Mouse (Mus musculus): ENCODE measurements around the gene Camkk2. TPM values are rescaled to one million over a fixed set of nuclear protein-coding genes. Genes with fewer than 3 reads are reported as not detected.
A peak's percentile ranks its signal among the peaks of the same experiment; 100 is the strongest.

Gene Camkk2
- polyA plus RNA-seq, 1 experiment from 2014 or later: 29.2 TPM

DNA sequence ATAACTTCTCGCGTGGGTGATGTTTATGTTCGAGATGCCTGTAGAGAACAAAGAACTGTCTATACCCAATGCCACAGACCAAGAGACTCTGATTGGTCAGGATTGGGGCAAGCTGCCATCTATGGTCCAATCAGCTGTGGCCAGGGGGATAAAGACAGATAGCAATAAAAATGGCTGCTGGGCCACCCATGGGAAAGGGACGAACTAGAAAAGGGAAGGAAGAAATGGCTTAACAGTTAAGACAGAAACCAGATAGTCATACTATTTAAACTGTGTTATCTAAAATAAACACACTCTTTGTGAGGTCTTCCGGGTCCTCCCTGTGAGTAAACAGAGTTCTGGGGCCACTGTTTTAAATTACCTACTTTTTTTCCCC, 78.4 kb downstream of the Camkk2 start:
- Histone ChIP-seq H3K4me3 (ENCODE audit: low read depth, low read length) (no peak overlapping the region), H3K4me2 (replicated peaks; ENCODE audit: low read depth, low read length) (no peak overlapping the region), H3K4me1 (ENCODE audit: insufficient read depth, low read depth, low read length) (peaks cover 5% of the 10 kb centered on the region; the same call in 1 of the 2 replicates), H3K27me3 (replicated peaks; ENCODE audit: insufficient read depth, low read length) (no peaks in the 10 kb centered on the region), H3K27ac (ENCODE audit: low read length) (no peak overlapping the region), H3K9ac (replicated peaks; ENCODE audit: low read depth) (no peak overlapping the region), H3K36me3 (ENCODE audit: insufficient read depth, low read length) (no peaks in the 10 kb centered on the region), H3K9me3 (ENCODE audit: low read length) (no peaks in the 10 kb centered on the region)
- no peak for DNase-seq (ENCODE audit: low spot score)
- peak; percentile 50 for ATAC-seq
- TF ChIP-seq CTCF (IDR thresholded peaks at IDR 0.05) (no peak), EP300 (IDR thresholded peaks at IDR 0.05) (peak; percentile 21; the same call in 1 of the 2 replicates)
- 15% methylated on average over 5 of the region's 5 CpGs for WGBS

DNA sequence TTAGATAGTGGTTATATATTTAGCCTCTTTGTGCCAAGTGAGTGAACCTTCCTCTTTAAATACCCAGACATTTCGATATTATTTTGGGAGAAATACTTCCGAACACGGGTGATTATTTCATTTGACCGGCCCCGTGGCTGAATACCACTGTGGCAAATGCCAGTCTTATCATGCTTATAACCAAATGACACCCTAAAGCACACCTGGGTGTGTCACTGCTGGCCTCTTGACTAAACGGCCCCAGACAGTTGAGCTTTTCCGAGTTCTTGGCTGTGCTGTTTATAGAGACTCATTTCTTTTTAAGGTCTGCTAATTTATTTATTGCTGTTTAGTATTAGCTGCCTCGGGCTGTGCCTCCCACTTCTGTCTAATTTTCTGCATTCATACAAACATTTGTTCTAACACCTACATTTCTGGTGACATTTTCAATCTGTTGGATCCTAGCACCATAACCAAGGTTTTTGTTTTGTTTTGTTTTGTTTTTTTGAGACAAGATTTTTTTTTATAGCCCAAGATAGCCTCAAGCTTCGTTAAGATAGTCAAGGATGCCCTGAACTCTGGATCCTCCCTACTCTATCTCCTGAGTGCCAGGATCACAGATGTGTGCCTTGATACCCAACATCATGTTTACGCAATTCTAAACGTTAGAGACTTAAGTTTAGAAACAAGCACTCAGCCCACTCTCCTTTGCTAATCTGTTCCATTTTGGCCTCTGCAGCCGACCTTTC, 78.9 kb downstream of the Camkk2 start:
- no peak overlapping the region for H3K27ac ChIP-seq (ENCODE audit: low read length)
- H3K9ac ChIP-seq (replicated peaks; ENCODE audit: low read depth): no peak overlapping the region
- no peak overlapping the region for H3K4me3 ChIP-seq (ENCODE audit: low read depth, low read length)
- no peak for TF ChIP-seq CTCF (IDR thresholded peaks at IDR 0.05)
- no peak for TF ChIP-seq EP300 (IDR thresholded peaks at IDR 0.05)
- H3K4me2 ChIP-seq (replicated peaks; ENCODE audit: low read depth, low read length): no peak overlapping the region
- no peaks in the 10 kb centered on the region for H3K9me3 ChIP-seq (ENCODE audit: low read length)
- no peaks in the 10 kb centered on the region for H3K27me3 ChIP-seq (replicated peaks; ENCODE audit: insufficient read depth, low read length)
- 0 out of 2 replicates have a peak, but pooled peaks have one; percentile 8 for ATAC-seq
- H3K4me1 ChIP-seq (ENCODE audit: insufficient read depth, low read depth, low read length): peaks cover 5% of the 10 kb centered on the region; the same call in 1 of the 2 replicates
- 49% methylated on average over 12 of the region's 12 CpGs for WGBS
- no peak for DNase-seq (ENCODE audit: low spot score)
- H3K36me3 ChIP-seq (ENCODE audit: insufficient read depth, low read length): no peaks in the 10 kb centered on the region

DNA sequence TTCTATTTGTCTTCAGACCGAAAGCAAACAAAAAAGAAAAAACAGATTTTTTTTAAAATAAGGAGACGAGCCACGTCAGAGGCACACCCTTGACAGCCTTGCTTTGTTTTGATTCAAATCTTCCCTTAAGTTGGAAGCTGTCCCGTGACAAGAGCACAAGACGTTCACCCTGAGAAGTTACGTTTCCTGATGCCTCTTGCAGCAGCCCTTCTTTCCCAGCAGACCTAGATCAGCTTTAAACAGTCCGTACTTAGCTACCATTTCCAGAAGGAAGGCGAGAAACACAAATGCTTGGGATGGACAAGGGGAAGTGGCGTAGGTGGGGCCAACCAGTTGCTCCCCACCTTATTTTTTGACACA, 80.5 kb downstream of the Camkk2 start:
- ATAC-seq (peak; percentile 21; the same call in 1 of the 2 replicates), DNase-seq (ENCODE audit: low spot score) (peak; percentile 31)
- 41% methylated on average over 9 of the region's 9 CpGs for WGBS
- Histone ChIP-seq H3K4me3 (ENCODE audit: low read depth, low read length) (no peak overlapping the region), H3K4me1 (ENCODE audit: insufficient read depth, low read depth, low read length) (peaks cover 5% of the 10 kb centered on the region; the same call in 1 of the 2 replicates), H3K27me3 (replicated peaks; ENCODE audit: insufficient read depth, low read length) (no peaks in the 10 kb centered on the region), H3K9ac (replicated peaks; ENCODE audit: low read depth) (no peak overlapping the region), H3K4me2 (replicated peaks; ENCODE audit: low read depth, low read length) (no peak overlapping the region), H3K27ac (ENCODE audit: low read length) (no peak overlapping the region), H3K9me3 (ENCODE audit: low read length) (no peaks in the 10 kb centered on the region), H3K36me3 (ENCODE audit: insufficient read depth, low read length) (no peaks in the 10 kb centered on the region)
- TF ChIP-seq CTCF (IDR thresholded peaks at IDR 0.05) (no peak), EP300 (IDR thresholded peaks at IDR 0.05) (no peak)

DNA sequence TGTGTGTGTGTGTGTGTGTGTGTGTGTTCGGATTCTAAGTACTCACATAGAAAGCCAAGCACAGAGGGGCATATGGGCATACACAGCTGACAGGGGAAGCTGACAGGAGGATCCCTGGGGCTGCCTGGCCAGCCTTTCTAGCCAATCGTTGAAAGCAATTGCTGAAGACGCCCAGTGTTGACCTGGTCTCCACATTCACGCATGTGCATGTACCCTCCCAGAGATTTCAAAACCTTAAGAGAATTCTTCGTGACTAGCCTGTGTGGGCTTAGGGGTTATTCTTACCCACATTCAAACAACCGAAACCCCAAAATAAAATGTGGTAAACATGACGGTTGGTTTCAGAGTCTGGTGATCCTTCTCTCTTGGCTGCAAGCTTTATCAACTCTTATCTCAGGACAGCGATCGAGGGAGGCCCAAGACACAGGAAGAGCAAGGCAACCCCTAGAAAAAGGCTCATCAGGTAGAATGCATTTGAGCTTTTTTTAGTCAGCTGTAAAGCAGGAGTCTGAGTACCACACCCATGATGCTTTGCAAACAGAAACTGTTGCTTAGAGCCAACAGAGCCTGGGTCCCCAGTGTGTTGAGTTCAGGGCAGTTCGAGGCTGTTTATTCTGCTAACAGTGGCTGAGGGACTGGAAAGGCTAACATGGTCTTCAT, 81.0 kb downstream of the Camkk2 start:
- H3K4me2 ChIP-seq (replicated peaks; ENCODE audit: low read depth, low read length): no peak overlapping the region
- no peak overlapping the region for H3K9ac ChIP-seq (replicated peaks; ENCODE audit: low read depth)
- no peak for TF ChIP-seq CTCF (IDR thresholded peaks at IDR 0.05)
- TF ChIP-seq EP300 (IDR thresholded peaks at IDR 0.05): no peak
- no peak overlapping the region for H3K27ac ChIP-seq (ENCODE audit: low read length)
- no peaks in the 10 kb centered on the region for H3K36me3 ChIP-seq (ENCODE audit: insufficient read depth, low read length)
- no peaks in the 10 kb centered on the region for H3K9me3 ChIP-seq (ENCODE audit: low read length)
- ATAC-seq (peak; percentile 37; the same call in 1 of the 2 replicates), DNase-seq (ENCODE audit: low spot score) (peak; percentile 22)
- WGBS: 63% methylated on average over 10 of the region's 10 CpGs
- H3K4me3 ChIP-seq (ENCODE audit: low read depth, low read length): no peak overlapping the region
- H3K27me3 ChIP-seq (replicated peaks; ENCODE audit: insufficient read depth, low read length): no peaks in the 10 kb centered on the region
- H3K4me1 ChIP-seq (ENCODE audit: insufficient read depth, low read depth, low read length): peaks cover 5% of the 10 kb centered on the region; the same call in 1 of the 2 replicates

DNA sequence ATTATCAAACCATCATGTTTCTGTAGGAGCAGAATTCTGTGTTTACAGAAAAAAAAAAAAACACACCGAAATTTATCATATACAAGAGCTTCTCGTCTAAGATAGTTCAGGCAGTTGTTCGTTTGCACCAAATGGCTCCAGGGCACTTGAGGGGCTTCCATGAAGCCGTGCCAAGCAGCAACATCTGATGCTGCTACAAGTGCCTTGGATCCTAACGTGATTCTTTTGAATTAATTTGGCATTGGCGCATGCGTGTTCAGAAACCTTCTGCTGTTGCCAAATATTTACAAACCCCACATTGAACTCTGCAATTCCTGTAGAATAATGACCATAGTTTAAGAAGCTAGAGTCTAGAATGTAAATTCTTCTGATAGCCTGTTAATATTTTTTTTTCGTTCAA, 83.7 kb downstream of the Camkk2 start:
- no peak overlapping the region for H3K4me3 ChIP-seq (ENCODE audit: low read depth, low read length)
- H3K4me2 ChIP-seq (replicated peaks; ENCODE audit: low read depth, low read length): no peak overlapping the region
- peaks cover 2% of the 10 kb centered on the region; the same call in 1 of the 2 replicates for H3K4me1 ChIP-seq (ENCODE audit: insufficient read depth, low read depth, low read length)
- no peaks in the 10 kb centered on the region for H3K27me3 ChIP-seq (replicated peaks; ENCODE audit: insufficient read depth, low read length)
- 57% methylated on average over 8 of the region's 8 CpGs for WGBS
- H3K27ac ChIP-seq (ENCODE audit: low read length): no peak overlapping the region
- H3K36me3 ChIP-seq (ENCODE audit: insufficient read depth, low read length): no peaks in the 10 kb centered on the region
- H3K9ac ChIP-seq (replicated peaks; ENCODE audit: low read depth): no peak overlapping the region
- no peaks in the 10 kb centered on the region for H3K9me3 ChIP-seq (ENCODE audit: low read length)
- ATAC-seq: no peak
- TF ChIP-seq CTCF (IDR thresholded peaks at IDR 0.05): no peak
- peak; percentile 20 for DNase-seq (ENCODE audit: low spot score)

DNA sequence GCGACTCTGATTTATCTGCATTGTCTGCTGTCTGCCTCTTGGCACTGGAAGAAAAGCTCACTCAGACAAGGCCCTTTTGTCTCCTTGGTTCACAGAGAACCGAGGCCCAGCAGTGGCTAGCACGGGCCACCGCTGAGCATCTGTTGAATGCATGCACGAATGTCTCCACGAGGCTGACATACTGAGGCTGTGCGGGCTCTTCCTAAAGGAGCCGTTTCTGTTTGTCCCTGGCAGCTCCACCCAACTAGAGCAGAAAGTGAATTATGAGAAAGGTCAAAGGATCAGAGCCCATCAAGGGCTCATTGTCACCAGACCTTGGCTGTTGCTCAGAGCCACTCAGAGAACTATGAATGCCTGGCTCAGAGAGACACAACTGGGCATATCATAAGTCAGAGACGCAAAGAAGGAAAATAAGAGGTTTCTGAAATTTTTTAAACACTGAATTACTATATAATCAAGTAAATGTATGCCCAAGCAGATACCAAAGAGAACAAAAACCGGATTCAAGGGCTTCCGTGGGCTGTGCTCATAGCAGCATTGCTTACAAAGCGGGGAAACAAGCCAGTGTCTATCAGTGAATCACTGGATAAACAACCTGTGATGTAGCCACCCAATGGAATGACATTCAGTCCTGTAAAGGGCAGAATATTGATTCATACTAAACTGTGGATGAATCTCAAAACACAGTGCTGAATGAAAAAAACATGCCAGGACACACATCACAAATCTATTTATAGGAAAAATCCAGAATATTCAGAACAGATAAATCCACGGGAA, 85.6 kb downstream of the Camkk2 start:
- H3K4me1 ChIP-seq (ENCODE audit: insufficient read depth, low read depth, low read length): no peaks in the 10 kb centered on the region
- ATAC-seq (peak; percentile 77), DNase-seq (ENCODE audit: low spot score) (peak; percentile 32)
- no peak overlapping the region for H3K4me2 ChIP-seq (replicated peaks; ENCODE audit: low read depth, low read length)
- no peak overlapping the region for H3K4me3 ChIP-seq (ENCODE audit: low read depth, low read length)
- 33% methylated on average over 13 of the region's 13 CpGs for WGBS
- no peak overlapping the region for H3K9ac ChIP-seq (replicated peaks; ENCODE audit: low read depth)
- TF ChIP-seq EP300 (IDR thresholded peaks at IDR 0.05) (peak; percentile 44), CTCF (IDR thresholded peaks at IDR 0.05) (no peak)
- no peaks in the 10 kb centered on the region for H3K9me3 ChIP-seq (ENCODE audit: low read length)
- H3K27me3 ChIP-seq (replicated peaks; ENCODE audit: insufficient read depth, low read length): no peaks in the 10 kb centered on the region
- peak overlapping the region; percentile 60 for H3K27ac ChIP-seq (ENCODE audit: low read length)
- no peaks in the 10 kb centered on the region for H3K36me3 ChIP-seq (ENCODE audit: insufficient read depth, low read length)
